Comparison of ENCODE assay signal across 9 mouse cellular contexts in the genomic region with DNA sequence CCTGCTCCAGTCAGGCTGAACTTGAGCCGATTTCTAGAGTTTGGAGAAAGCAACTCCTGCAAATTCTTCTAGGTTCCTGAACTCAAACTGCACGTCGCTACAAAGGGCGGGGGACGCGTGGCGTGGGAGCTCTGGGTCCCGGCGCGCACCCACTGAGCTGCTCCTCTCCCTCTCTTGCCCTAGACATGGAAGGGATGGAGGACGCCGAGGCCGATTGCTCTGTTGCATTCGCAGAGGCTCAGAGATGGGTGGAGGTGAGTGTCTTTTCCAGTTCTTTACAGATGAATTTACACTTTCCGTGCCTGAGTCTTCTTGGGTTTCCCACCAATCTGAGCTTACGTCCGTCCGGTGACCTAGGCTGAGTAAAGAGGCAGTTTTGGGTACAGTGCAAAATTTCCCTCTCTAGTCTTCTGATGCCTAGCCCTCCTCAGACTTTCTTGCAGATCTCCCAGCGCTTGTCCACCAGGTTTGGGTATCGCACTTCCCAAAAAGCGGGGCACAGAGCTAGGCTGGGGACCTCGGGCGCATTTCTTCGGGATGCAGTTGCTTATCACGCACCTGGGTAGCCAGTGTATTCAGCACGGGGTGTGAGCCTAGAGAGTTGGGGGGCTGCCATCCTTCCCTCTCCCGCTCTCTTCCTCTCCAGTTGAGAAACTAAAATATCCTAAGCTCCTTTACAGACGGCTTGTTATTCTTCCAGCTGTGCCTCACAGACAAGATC. TPM values are rescaled to one million over a fixed set of nuclear protein-coding genes. Genes with fewer than 3 reads are reported as not detected.
DNase-seq lines count a peak whose midpoint lies in the region; ATAC-seq and TF ChIP-seq lines count a peak whose summit lies in the region.
"Had no signal": no experiment of that assay in that cellular context is flagged by ENCODE, and none has a peak within 500 bp of the region (broad histone marks: within the 10 kb centered on the region; RNA-seq: fewer than 3 reads in every experiment).

No protein-coding gene starts in this region.

- H3K4me1 ChIP-seq in E14TG2a.4 (replicated peaks; ENCODE audit: low read depth, low read length), result peaks cover 23% of the 10 kb centered on the region
- H3K4me1 ChIP-seq in forebrain, embryonic 13.5 days, result peaks cover 14% of the 10 kb centered on the region
- H3K4me1 ChIP-seq in limb, embryonic 12.5 days (replicated peaks), result peaks cover 10% of the 10 kb centered on the region; the same call in 1 of the 2 replicates
- H3K4me1 ChIP-seq in neural tube, embryonic 14.5 days (ENCODE audit: control insufficient read depth, insufficient read depth, low read length), result peaks cover 10% of the 10 kb centered on the region; the same call in 1 of the 2 replicates

- H3K27me3 ChIP-seq in E14TG2a.4 (ENCODE audit: insufficient read depth, low read length), result peaks cover 35% of the 10 kb centered on the region
- peaks cover 47% of the 10 kb centered on the region for H3K27me3 ChIP-seq in forebrain, embryonic 13.5 days
- peaks cover 41% of the 10 kb centered on the region for H3K27me3 ChIP-seq in limb, embryonic 12.5 days
- H3K27me3 ChIP-seq in neural tube, embryonic 14.5 days (ENCODE audit: control insufficient read depth, insufficient read depth, low read length), result peaks cover 23% of the 10 kb centered on the region

- H3K9ac ChIP-seq in forebrain, embryonic 13.5 days, result peak overlapping the region; percentile 68
- H3K9ac ChIP-seq in limb, embryonic 12.5 days (replicated peaks), result peak overlapping the region; percentile 70
- no peak overlapping the region for H3K9ac ChIP-seq in neural tube, embryonic 14.5 days (replicated peaks; ENCODE audit: low read depth, low read length)

- H3K4me3 ChIP-seq in E14TG2a.4 (replicated peaks; ENCODE audit: low read length), result peak overlapping the region; percentile 88
- peak overlapping the region; percentile 65 for H3K4me3 ChIP-seq in forebrain, embryonic 13.5 days
- peak overlapping the region; percentile 72 for H3K4me3 ChIP-seq in limb, embryonic 12.5 days (replicated peaks)
- H3K4me3 ChIP-seq in neural tube, embryonic 14.5 days (ENCODE audit: low read depth, low read length), result peak overlapping the region; percentile 57

- H3K4me2 ChIP-seq in forebrain, embryonic 13.5 days, result peak overlapping the region; percentile 99
- H3K4me2 ChIP-seq in limb, embryonic 12.5 days, result peak overlapping the region; percentile 96
- H3K4me2 ChIP-seq in neural tube, embryonic 14.5 days (ENCODE audit: low read depth, low read length), result peak overlapping the region; percentile 99

- no peak overlapping the region for H3K27ac ChIP-seq in forebrain, embryonic 13.5 days
- H3K27ac ChIP-seq in limb, embryonic 12.5 days, result no peak overlapping the region
- no peak overlapping the region for H3K27ac ChIP-seq in neural tube, embryonic 14.5 days (ENCODE audit: low read depth, low read length)

- peak; percentile 7 for DNase-seq in heart, adult 8-10 months (ENCODE audit: low spot score)
- DNase-seq in heart, postnatal 4 days, result no peak
- no peak for DNase-seq in c-Kit-positive CD71-positive TER-119-positive erythroid progenitor cells, embryonic 14.5 days (ENCODE audit: low spot score)
- no peak for DNase-seq in cerebellum, adult 9-11 months

- H3K36me3 ChIP-seq in E14TG2a.4 (ENCODE audit: insufficient read depth, low read length), result no peaks in the 10 kb centered on the region
- H3K36me3 ChIP-seq in forebrain, embryonic 13.5 days (ENCODE audit: poor library complexity, severe bottlenecking), result no peaks in the 10 kb centered on the region
- no peaks in the 10 kb centered on the region for H3K36me3 ChIP-seq in limb, embryonic 12.5 days
- H3K36me3 ChIP-seq in neural tube, embryonic 14.5 days (ENCODE audit: control insufficient read depth, insufficient read depth, low read length), result no peaks in the 10 kb centered on the region

- H3K9me3 ChIP-seq in E14TG2a.4 (ENCODE audit: low read length), result no peaks in the 10 kb centered on the region
- no peaks in the 10 kb centered on the region for H3K9me3 ChIP-seq in forebrain, embryonic 13.5 days (replicated peaks)
- H3K9me3 ChIP-seq in limb, embryonic 12.5 days, result no peaks in the 10 kb centered on the region
- no peaks in the 10 kb centered on the region for H3K9me3 ChIP-seq in neural tube, embryonic 14.5 days (ENCODE audit: control insufficient read depth, low read length)

- WGBS in forebrain, embryonic 13.5 days, result under 1% methylated on average over 28 of the region's 28 CpGs
- under 1% methylated on average over 28 of the region's 28 CpGs for WGBS in limb, embryonic 12.5 days
- WGBS in neural tube, embryonic 14.5 days, result under 1% methylated on average over 28 of the region's 28 CpGs

- ATAC-seq in forebrain, embryonic 13.5 days, result peak; percentile 54
- peak; percentile 29; the same call in 1 of the 2 replicates for ATAC-seq in limb, embryonic 12.5 days (ENCODE audit: insufficient number of reproducible peaks, insufficient read depth, low FRiP score, low TSS enrichment, low read depth)
- ATAC-seq in neural tube, embryonic 14.5 days (ENCODE audit: low read depth), result peak; percentile 28; the same call in 1 of the 2 replicates

- no peak for TF ChIP-seq CTCF in E14TG2a.4 (conservative IDR thresholded peaks at IDR 0.05; ENCODE audit: low read length)

RNA-seq across cellular contexts. Expression of a gene that starts 0.4 kb away (rescaled TPM):
- total RNA-seq in heart, adult 8-10 months (2022), result 100 to 1,000 TPM; 393 to 433 (median 398) TPM
- total RNA-seq in heart, postnatal 4 days (2021), result 100 to 1,000 TPM; 490 to 502 TPM
- 2.1 TPM in 2 replicates for polyA plus RNA-seq in forebrain, embryonic 13.5 days (2015; fragmentation: Nextera tagmentation; extraction: Ambion mirVana)
- polyA plus RNA-seq in limb, embryonic 12.5 days (2016; fragmentation: Nextera tagmentation; extraction: Ambion mirVana), result 13.8 and 15.1 TPM in 2 replicates
- polyA plus RNA-seq in neural tube, embryonic 14.5 days (2014; fragmentation: Nextera tagmentation; extraction: Ambion mirVana), result 1.0 and 1.7 TPM in 2 replicates

RNA-seq across cellular contexts. Expression of a gene that starts 0.5 kb away (rescaled TPM):
- 1 to 10 TPM in 1 of 4 experiments, under 1 TPM in 2, not detected in 1; 0.72 to 2.0 (median 0.98) TPM for total RNA-seq in heart, adult 8-10 months (2022)
- 1 to 10 TPM; 1.7 TPM for total RNA-seq in heart, postnatal 4 days (2021)
- not detected in 2 replicates for polyA plus RNA-seq in forebrain, embryonic 13.5 days (2015; fragmentation: Nextera tagmentation; extraction: Ambion mirVana)
- 1.3 and 1.9 TPM in 2 replicates for polyA plus RNA-seq in limb, embryonic 12.5 days (2016; fragmentation: Nextera tagmentation; extraction: Ambion mirVana)
- not detected in 2 replicates for polyA plus RNA-seq in neural tube, embryonic 14.5 days (2014; fragmentation: Nextera tagmentation; extraction: Ambion mirVana)
- total RNA-seq: left cerebral cortex, adult 18-20 months had no signal
